Mouse (Mus musculus) bone marrow, adult 2 months (tissue): ENCODE measurements around the gene Grn.

Experiments
- CTCF ChIP-seq: fragments of 200-500 bp; IDR thresholded peaks from 2 replicates; pipeline ENCODE4 v1.5.1; 2011; ENCODE audit warnings: low read length, control low read depth; ENCODE audit not compliant: control insufficient read depth, insufficient read depth
- POLR2A ChIP-seq: fragments of 200-500 bp; IDR thresholded peaks from 2 replicates; pipeline ENCODE4 v1.6.1; 2011; ENCODE audit warnings: low read depth, mild to moderate bottlenecking, control low read depth, low read length, borderline replicate concordance; ENCODE audit not compliant: control insufficient read depth

- no peak for TF ChIP-seq POLR2A
- no peak for TF ChIP-seq CTCF
Observed at GRCm38 (mm10) chr11:102407834-102408215, 22.3 kb upstream of the Grn start, which contains the start of gene Slc25a39.
